Mouse (Mus musculus): Measurements from ENCODE around the gene Pidd1. TPM values are rescaled to one million over a fixed set of nuclear protein-coding genes. Genes with fewer than 3 reads are reported as not detected.
A peak's percentile ranks its signal among the peaks of the same experiment; 100 is the strongest.

The Pidd1 gene
- polyA plus RNA-seq, 1 experiment from 2014 or later: 9.7 TPM

- Histone ChIP-seq H3K4me1 (ENCODE audit: control insufficient read depth, low read depth, low read length) (peaks cover 33% of the 10 kb centered on the region), H3K27me3 (ENCODE audit: control insufficient read depth, insufficient read depth, low read depth, low read length) (peaks cover 26% of the 10 kb centered on the region), H3K4me2 (ENCODE audit: low read depth, low read length) (peak overlapping the region; percentile 77), H3K4me3 (ENCODE audit: low read depth, low read length) (peak overlapping the region; percentile 55), H3K9ac (ENCODE audit: low read depth, low read length) (peak overlapping the region; percentile 31; the same call in 1 of the 2 replicates), H3K36me3 (ENCODE audit: control insufficient read depth, insufficient read depth) (peaks cover 6% of the 10 kb centered on the region; the same call in 1 of the 2 replicates), H3K27ac (ENCODE audit: low read length) (no peak overlapping the region), H3K9me3 (replicated peaks; ENCODE audit: control insufficient read depth, low read length) (no peaks in the 10 kb centered on the region)
- 52% methylated on average over 11 of the region's 11 CpGs for WGBS (ENCODE audit: insufficient replicate concordance)
- no peak for ATAC-seq (ENCODE audit: low read depth)
These were observed 38.8 kb upstream of the Pidd1 start for GRCm38 (mm10) chr7:141482531-141483024.

- H3K36me3 ChIP-seq (ENCODE audit: control insufficient read depth, insufficient read depth): peaks cover 6% of the 10 kb centered on the region; the same call in 1 of the 2 replicates
- peak overlapping the region; percentile 31 for H3K9ac ChIP-seq (ENCODE audit: low read depth, low read length)
- H3K27ac ChIP-seq (ENCODE audit: low read length): no peak overlapping the region
- peaks cover 26% of the 10 kb centered on the region for H3K27me3 ChIP-seq (ENCODE audit: control insufficient read depth, insufficient read depth, low read depth, low read length)
- no peak for ATAC-seq (ENCODE audit: low read depth)
- peak overlapping the region; percentile 77 for H3K4me2 ChIP-seq (ENCODE audit: low read depth, low read length)
- peaks cover 42% of the 10 kb centered on the region for H3K4me1 ChIP-seq (ENCODE audit: control insufficient read depth, low read depth, low read length)
- whole genome bisulfite sequencing (ENCODE audit: insufficient replicate concordance): 3% methylated on average over 70 of the region's 81 CpGs
- H3K4me3 ChIP-seq (ENCODE audit: low read depth, low read length): peak overlapping the region; percentile 55
- H3K9me3 ChIP-seq (replicated peaks; ENCODE audit: control insufficient read depth, low read length): no peaks in the 10 kb centered on the region
These were observed 37.9 kb upstream of the Pidd1 start for GRCm38 (mm10) chr7:141481498-141482401.

- H3K27ac ChIP-seq (ENCODE audit: low read length): no peak overlapping the region
- no peak overlapping the region for H3K9ac ChIP-seq (ENCODE audit: low read depth, low read length)
- H3K9me3 ChIP-seq (replicated peaks; ENCODE audit: control insufficient read depth, low read length): no peaks in the 10 kb centered on the region
- ATAC-seq (ENCODE audit: low read depth): peak; percentile 40
- H3K4me2 ChIP-seq (ENCODE audit: low read depth, low read length): peak overlapping the region; percentile 77
- 0 out of 2 replicates have a peak, but pooled peaks cover under 1% of the 10 kb centered on the region for H3K36me3 ChIP-seq (ENCODE audit: control insufficient read depth, insufficient read depth)
- H3K27me3 ChIP-seq (ENCODE audit: control insufficient read depth, insufficient read depth, low read depth, low read length): peaks cover 26% of the 10 kb centered on the region
- H3K4me1 ChIP-seq (ENCODE audit: control insufficient read depth, low read depth, low read length): peaks cover 49% of the 10 kb centered on the region
- 5% methylated on average over 10 of the region's 10 CpGs for WGBS (ENCODE audit: insufficient replicate concordance)
- H3K4me3 ChIP-seq (ENCODE audit: low read depth, low read length): peak overlapping the region; percentile 55; the same call in 1 of the 2 replicates
These were observed 37.1 kb upstream of the Pidd1 start for GRCm38 (mm10) chr7:141480842-141481497.

- Histone ChIP-seq H3K4me2 (ENCODE audit: low read depth, low read length) (no peak overlapping the region), H3K9ac (ENCODE audit: low read depth, low read length) (peak overlapping the region; percentile 39), H3K4me1 (ENCODE audit: control insufficient read depth, low read depth, low read length) (peaks cover 68% of the 10 kb centered on the region), H3K36me3 (ENCODE audit: control insufficient read depth, insufficient read depth) (no peaks in the 10 kb centered on the region), H3K27ac (ENCODE audit: low read length) (0 out of 2 replicates have a peak overlapping the region, but pooled peaks have one; percentile 12), H3K4me3 (ENCODE audit: low read depth, low read length) (no peak overlapping the region), H3K27me3 (ENCODE audit: control insufficient read depth, insufficient read depth, low read depth, low read length) (peaks cover 24% of the 10 kb centered on the region), H3K9me3 (replicated peaks; ENCODE audit: control insufficient read depth, low read length) (no peaks in the 10 kb centered on the region)
- WGBS (ENCODE audit: insufficient replicate concordance): 16% methylated on average over 5 of the region's 5 CpGs
- no peak for ATAC-seq (ENCODE audit: low read depth)
These were observed 34.5 kb upstream of the Pidd1 start for GRCm38 (mm10) chr7:141478270-141478748.

GRCm38 (mm10) chr7:141477578-141478269 is 33.9 kb upstream of the Pidd1 start:
- no peaks in the 10 kb centered on the region for H3K9me3 ChIP-seq (replicated peaks; ENCODE audit: control insufficient read depth, low read length)
- H3K4me1 ChIP-seq (ENCODE audit: control insufficient read depth, low read depth, low read length): peaks cover 69% of the 10 kb centered on the region
- no peak for ATAC-seq (ENCODE audit: low read depth)
- H3K27me3 ChIP-seq (ENCODE audit: control insufficient read depth, insufficient read depth, low read depth, low read length): peaks cover 19% of the 10 kb centered on the region
- peak overlapping the region; percentile 34; the same call in 1 of the 2 replicates for H3K9ac ChIP-seq (ENCODE audit: low read depth, low read length)
- WGBS (ENCODE audit: insufficient replicate concordance): 23% methylated on average over 4 of the region's 4 CpGs
- peak overlapping the region; percentile 92 for H3K27ac ChIP-seq (ENCODE audit: low read length)
- peak overlapping the region; percentile 99 for H3K4me2 ChIP-seq (ENCODE audit: low read depth, low read length)
- peaks cover 1% of the 10 kb centered on the region; the same call in 1 of the 2 replicates for H3K36me3 ChIP-seq (ENCODE audit: control insufficient read depth, insufficient read depth)
- H3K4me3 ChIP-seq (ENCODE audit: low read depth, low read length): no peak overlapping the region

DNA sequence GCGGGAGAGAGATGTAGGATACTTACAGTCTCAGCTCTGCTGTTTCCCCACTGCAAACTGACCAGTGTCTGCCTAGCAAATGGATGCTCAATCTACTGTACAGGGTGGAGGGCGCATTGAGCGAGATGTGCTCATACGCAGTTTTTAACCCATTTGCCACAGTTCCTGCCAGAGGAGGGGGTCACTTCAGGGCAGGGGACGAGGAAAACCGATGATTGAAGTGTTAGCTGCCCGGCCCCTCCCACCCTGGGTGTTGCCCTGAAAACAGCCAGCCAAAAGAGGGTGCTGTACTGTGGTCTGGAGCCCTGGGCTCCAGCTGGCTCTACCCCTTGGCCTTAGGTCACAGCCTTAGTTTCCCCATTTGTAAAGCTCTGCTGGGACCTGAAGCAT is 33.2 kb upstream of the Pidd1 start:
- 2% methylated on average over 7 of the region's 7 CpGs for WGBS (ENCODE audit: insufficient replicate concordance)
- H3K36me3 ChIP-seq (ENCODE audit: control insufficient read depth, insufficient read depth): peaks cover 3% of the 10 kb centered on the region; the same call in 1 of the 2 replicates
- H3K4me1 ChIP-seq (ENCODE audit: control insufficient read depth, low read depth, low read length): peaks cover 63% of the 10 kb centered on the region
- peak overlapping the region; percentile 92 for H3K27ac ChIP-seq (ENCODE audit: low read length)
- peak overlapping the region; percentile 34 for H3K9ac ChIP-seq (ENCODE audit: low read depth, low read length)
- H3K27me3 ChIP-seq (ENCODE audit: control insufficient read depth, insufficient read depth, low read depth, low read length): peaks cover 12% of the 10 kb centered on the region
- no peaks in the 10 kb centered on the region for H3K9me3 ChIP-seq (replicated peaks; ENCODE audit: control insufficient read depth, low read length)
- peak overlapping the region; percentile 99 for H3K4me2 ChIP-seq (ENCODE audit: low read depth, low read length)
- peak overlapping the region; percentile 84 for H3K4me3 ChIP-seq (ENCODE audit: low read depth, low read length)
- ATAC-seq (ENCODE audit: low read depth): 0 out of 2 replicates have a peak, but pooled peaks have one; percentile 4

- H3K4me1 ChIP-seq (ENCODE audit: control insufficient read depth, low read depth, low read length): peaks cover 57% of the 10 kb centered on the region
- peaks cover 6% of the 10 kb centered on the region for H3K27me3 ChIP-seq (ENCODE audit: control insufficient read depth, insufficient read depth, low read depth, low read length)
- H3K27ac ChIP-seq (ENCODE audit: low read length): peak overlapping the region; percentile 92
- peak overlapping the region; percentile 87 for H3K9ac ChIP-seq (ENCODE audit: low read depth, low read length)
- peak; percentile 50 for ATAC-seq (ENCODE audit: low read depth)
- WGBS (ENCODE audit: insufficient replicate concordance): 0% methylated on average over 13 of the region's 17 CpGs
- peak overlapping the region; percentile 99 for H3K4me2 ChIP-seq (ENCODE audit: low read depth, low read length)
- peak overlapping the region; percentile 84 for H3K4me3 ChIP-seq (ENCODE audit: low read depth, low read length)
- peaks cover 3% of the 10 kb centered on the region; the same call in 1 of the 2 replicates for H3K36me3 ChIP-seq (ENCODE audit: control insufficient read depth, insufficient read depth)
- H3K9me3 ChIP-seq (replicated peaks; ENCODE audit: control insufficient read depth, low read length): no peaks in the 10 kb centered on the region
These were observed 32.6 kb upstream of the Pidd1 start for GRCm38 (mm10) chr7:141476226-141476980.

DNA sequence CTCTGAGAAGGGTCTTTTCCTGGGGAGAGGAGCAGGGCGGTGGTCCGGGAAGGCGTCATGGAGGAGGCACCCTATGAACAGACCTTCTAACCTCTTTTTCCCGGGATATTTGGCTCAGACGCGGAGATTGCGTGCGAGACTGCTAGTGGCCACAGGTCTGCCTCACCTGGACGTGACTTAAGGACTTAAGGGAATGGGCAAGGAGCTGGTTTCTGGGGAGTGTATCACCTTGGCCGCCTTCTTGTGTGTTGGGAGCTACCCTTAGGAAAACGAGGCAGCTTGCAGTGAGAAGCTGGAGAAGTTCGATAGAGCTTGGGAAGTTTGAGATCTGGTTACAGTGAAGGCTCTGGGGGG is 32.0 kb upstream of the Pidd1 start:
- H3K27ac ChIP-seq (ENCODE audit: low read length): peak overlapping the region; percentile 92
- under 1% methylated on average over 12 of the region's 12 CpGs for WGBS (ENCODE audit: insufficient replicate concordance)
- peak overlapping the region; percentile 84 for H3K4me3 ChIP-seq (ENCODE audit: low read depth, low read length)
- no peak for ATAC-seq (ENCODE audit: low read depth)
- H3K36me3 ChIP-seq (ENCODE audit: control insufficient read depth, insufficient read depth): peaks cover 7% of the 10 kb centered on the region; the same call in 1 of the 2 replicates
- H3K4me2 ChIP-seq (ENCODE audit: low read depth, low read length): peak overlapping the region; percentile 99
- peak overlapping the region; percentile 87 for H3K9ac ChIP-seq (ENCODE audit: low read depth, low read length)
- H3K9me3 ChIP-seq (replicated peaks; ENCODE audit: control insufficient read depth, low read length): no peaks in the 10 kb centered on the region
- H3K27me3 ChIP-seq (ENCODE audit: control insufficient read depth, insufficient read depth, low read depth, low read length): no peaks in the 10 kb centered on the region
- H3K4me1 ChIP-seq (ENCODE audit: control insufficient read depth, low read depth, low read length): peaks cover 51% of the 10 kb centered on the region

Measured in liver, embryonic 16.5 days (tissue).